Mouse (Mus musculus): ENCODE measurements at regions not wholly inside any gene's neighbourhood (a gene's known extent, or its start where the extent isn't known, plus 50 kb on each side); places are given as distances from the start of the nearest gene placed in this dataset.

DNA sequence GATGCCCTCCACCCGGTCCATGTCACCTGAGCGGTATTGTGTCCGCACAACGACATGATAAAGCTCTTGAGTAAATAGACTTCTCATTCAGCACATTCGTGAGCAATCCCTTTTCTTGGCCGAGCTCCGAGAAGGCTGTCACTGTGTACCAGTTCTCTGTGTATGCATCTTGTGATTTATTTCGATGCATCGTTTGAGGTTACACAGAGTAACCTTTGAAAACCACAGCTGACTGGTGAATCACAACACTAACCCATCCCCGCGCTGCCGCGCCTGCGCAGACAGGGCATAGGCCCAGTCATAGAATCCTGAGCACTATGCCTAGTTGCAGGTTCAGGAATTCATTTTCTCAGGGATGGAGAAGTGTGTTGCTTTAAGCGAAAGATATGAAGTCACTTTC, 201.4 kb downstream of the Med10 start:
- no peak for TF ChIP-seq POLR2A (IDR thresholded peaks at IDR 0.05; ENCODE audit: extremely low read depth, insufficient read depth, low read length)
- no peak for TF ChIP-seq CTCF (IDR thresholded peaks at IDR 0.05; ENCODE audit: low read depth, low read length)

Measured in liver, adult 2 months (tissue).